10 mouse cellular contexts compared by ENCODE assay signal in genomic region chr19:40637091-40637490, GRCm38 (mm10). TPM values are rescaled to one million over a fixed set of nuclear protein-coding genes. Genes with fewer than 3 reads are reported as not detected.
DNase-seq lines count a peak whose midpoint lies in the region; ATAC-seq and TF ChIP-seq lines count a peak whose summit lies in the region.
"Had no signal": no experiment of that assay in that cellular context is flagged by ENCODE, and none has a peak within 500 bp of the region (broad histone marks: within the 10 kb centered on the region; RNA-seq: fewer than 3 reads in every experiment).

No protein-coding gene starts in this region.

- TF ChIP-seq RAD21 in CH12.LX (IDR thresholded peaks at IDR 0.05; ENCODE audit: low read depth, low read length) = no peak

- H3K9me3 ChIP-seq in CH12.LX (replicated peaks; ENCODE audit: low read length) = no peaks in the 10 kb centered on the region
- no peaks in the 10 kb centered on the region for H3K9me3 ChIP-seq in liver, postnatal 0 days (ENCODE audit: low read length)
- H3K9me3 ChIP-seq in midbrain, embryonic 16.5 days (replicated peaks; ENCODE audit: control insufficient read depth, low read length, poor library complexity, severe bottlenecking) = no peaks in the 10 kb centered on the region
- no peaks in the 10 kb centered on the region for H3K9me3 ChIP-seq in hindbrain, postnatal 0 days (ENCODE audit: low read length)
- H3K9me3 ChIP-seq: limb, embryonic 13.5 days; neural tube, embryonic 15.5 days had no signal

- dilution Hi-C loops in CH12.LX (cut with MboI; ENCODE audit: extremely low pct_ligation_motif_present, extremely low pct_unique_long_range_greater_than_20kb, low sequenced_read_pairs) = no loop called here

- peaks cover 17 to 32% of the 10 kb centered on the region in 2 experiments for H3K4me1 ChIP-seq in CH12.LX (ENCODE audit: control insufficient read depth in 1 of 2, insufficient read depth in 2 of 2)
- H3K4me1 ChIP-seq in liver, postnatal 0 days (ENCODE audit: insufficient read depth) = 0 out of 2 replicates have a peak, but pooled peaks cover 4% of the 10 kb centered on the region
- H3K4me1 ChIP-seq in midbrain, embryonic 16.5 days (ENCODE audit: control insufficient read depth, insufficient read depth, low read length) = no peaks in the 10 kb centered on the region
- H3K4me1 ChIP-seq in hindbrain, postnatal 0 days (ENCODE audit: insufficient read depth, low read length) = no peaks in the 10 kb centered on the region
- H3K4me1 ChIP-seq: limb, embryonic 13.5 days; neural tube, embryonic 15.5 days had no signal

- no peaks in the 10 kb centered on the region for H3K79me2 ChIP-seq in CH12.LX (replicated peaks; ENCODE audit: control insufficient read depth, extremely low read depth, insufficient read depth, poor library complexity, severe bottlenecking)

- intact Hi-C loops in heart, postnatal 25 days (cut with DNase I) = loop anchor here (5.0 kb wide), 1 partner anchor 40 kb away; no protein-coding TSS in a partner anchor

- H3K4me3 ChIP-seq in CH12.LX (replicated peaks in 1 of 3; ENCODE audit: low read depth in 2 of 3, low read length in 2 of 3, poor library complexity in 1 of 3) = no peak overlapping the region
- H3K4me3 ChIP-seq in liver, postnatal 0 days (ENCODE audit: low read depth, low read length) = no peak overlapping the region
- no peak overlapping the region for H3K4me3 ChIP-seq in midbrain, embryonic 16.5 days (ENCODE audit: low read depth, low read length)
- no peak overlapping the region for H3K4me3 ChIP-seq in hindbrain, postnatal 0 days (ENCODE audit: low read length)
- H3K4me3 ChIP-seq: limb, embryonic 13.5 days; neural tube, embryonic 15.5 days had no signal

- no peaks in the 10 kb centered on the region for H3K27me3 ChIP-seq in CH12.LX (replicated peaks)
- no peaks in the 10 kb centered on the region for H3K27me3 ChIP-seq in liver, postnatal 0 days (ENCODE audit: insufficient read depth, low read length)
- H3K27me3 ChIP-seq in midbrain, embryonic 16.5 days (ENCODE audit: control insufficient read depth, insufficient read depth, low read depth, low read length) = no peaks in the 10 kb centered on the region
- H3K27me3 ChIP-seq in hindbrain, postnatal 0 days (ENCODE audit: insufficient read depth, low read length) = no peaks in the 10 kb centered on the region
- H3K27me3 ChIP-seq: limb, embryonic 13.5 days; neural tube, embryonic 15.5 days had no signal

- TF ChIP-seq EP300 in CH12.LX (IDR thresholded peaks at IDR 0.05; ENCODE audit: low read length) = no peak
- no peak for TF ChIP-seq EP300 in liver, postnatal 0 days (IDR thresholded peaks at IDR 0.05; ENCODE audit: low read depth)

- H3K27ac ChIP-seq in CH12.LX (ENCODE audit: insufficient read depth, low read depth) = no peak overlapping the region
- peak overlapping the region; percentile 41; the same call in 1 of the 2 replicates for H3K27ac ChIP-seq in liver, postnatal 0 days (ENCODE audit: low read depth)
- H3K27ac ChIP-seq in midbrain, embryonic 16.5 days (ENCODE audit: low read length) = no peak overlapping the region
- no peak overlapping the region for H3K27ac ChIP-seq in hindbrain, postnatal 0 days
- H3K27ac ChIP-seq: limb, embryonic 13.5 days; neural tube, embryonic 15.5 days had no signal

- no peak overlapping the region for H3K4me2 ChIP-seq in CH12.LX (ENCODE audit: insufficient read depth, low read depth, poor library complexity, severe bottlenecking)
- H3K4me2 ChIP-seq in liver, postnatal 0 days (ENCODE audit: low read depth, low read length) = no peak overlapping the region
- no peak overlapping the region for H3K4me2 ChIP-seq in midbrain, embryonic 16.5 days (ENCODE audit: low read length)
- no peak overlapping the region for H3K4me2 ChIP-seq in hindbrain, postnatal 0 days (ENCODE audit: low read depth, low read length)
- H3K4me2 ChIP-seq: limb, embryonic 13.5 days; neural tube, embryonic 15.5 days had no signal

- no peak for ATAC-seq in liver, postnatal 0 days
- no peak for ATAC-seq in midbrain, embryonic 16.5 days
- no peak for ATAC-seq in hindbrain, postnatal 0 days

- no peak for DNase-seq in CH12.LX (ENCODE audit: extremely low read depth)
- peak; percentile 36 to 47 for DNase-seq in adrenal gland, postnatal 36 days
- DNase-seq in heart, postnatal 25 days (ENCODE audit: low spot score) = peak; percentile 45
- DNase-seq in liver, postnatal 0 days = no peak
- DNase-seq in spleen, adult 18-20 months = no peak
- no peak for DNase-seq in cerebellum, postnatal 36 days
- DNase-seq in hindbrain, postnatal 0 days (ENCODE audit: low spot score) = no peak

- TF ChIP-seq CTCF in CH12.LX (conservative IDR thresholded peaks at IDR 0.05 in 1 of 2, IDR thresholded peaks at IDR 0.05 in 1 of 2; ENCODE audit: low read depth in 2 of 2, low read length in 2 of 2) = no peak
- no peak for TF ChIP-seq CTCF in liver, postnatal 0 days (IDR thresholded peaks at IDR 0.05; ENCODE audit: low read depth)
- TF ChIP-seq CTCF in hindbrain, postnatal 0 days (IDR thresholded peaks at IDR 0.05; ENCODE audit: low read depth) = no peak

- H3K9ac ChIP-seq in CH12.LX (ENCODE audit: insufficient read depth, low read depth) = no peak overlapping the region
- no peak overlapping the region for H3K9ac ChIP-seq in liver, postnatal 0 days (replicated peaks)
- no peak overlapping the region for H3K9ac ChIP-seq in midbrain, embryonic 16.5 days (ENCODE audit: low read depth, low read length)
- no peak overlapping the region for H3K9ac ChIP-seq in hindbrain, postnatal 0 days (replicated peaks; ENCODE audit: low read length)
- H3K9ac ChIP-seq: limb, embryonic 13.5 days; neural tube, embryonic 15.5 days had no signal

- no peak for TF ChIP-seq POLR2A in CH12.LX (IDR thresholded peaks at IDR 0.05; ENCODE audit: low read depth, low read length)

- in situ Hi-C loops in CH12.LX (cut with MboI; ENCODE audit: low pct_ligation_motif_present, low pct_unique_long_range_greater_than_20kb, low sequenced_read_pairs) = no loop called here

- 26% methylated on average over 4 of the region's 4 CpGs for WGBS in liver, postnatal 0 days (ENCODE audit: insufficient replicate concordance)
- WGBS in midbrain, embryonic 16.5 days = 66% methylated on average over 4 of the region's 4 CpGs
- WGBS in hindbrain, postnatal 0 days = 60% methylated on average over 4 of the region's 4 CpGs

- H3K36me3 ChIP-seq in CH12.LX (replicated peaks in 1 of 2; ENCODE audit: control insufficient read depth in 1 of 2, insufficient read depth in 1 of 2, low read length in 1 of 2) = no peaks in the 10 kb centered on the region
- no peaks in the 10 kb centered on the region for H3K36me3 ChIP-seq in liver, postnatal 0 days (replicated peaks; ENCODE audit: insufficient read depth, low read length)
- H3K36me3 ChIP-seq in midbrain, embryonic 16.5 days (ENCODE audit: control insufficient read depth, insufficient read depth, low read length) = no peaks in the 10 kb centered on the region
- H3K36me3 ChIP-seq in hindbrain, postnatal 0 days (ENCODE audit: insufficient read depth, low read length) = no peaks in the 10 kb centered on the region
- H3K36me3 ChIP-seq: limb, embryonic 13.5 days; neural tube, embryonic 15.5 days had no signal

TF ChIP-seq in CH12.LX, 34 proteins besides CTCF, POLR2A, EP300 and RAD21:
- TF ChIP-seq PAX5 (IDR thresholded peaks at IDR 0.05; ENCODE audit: low read length) (no peak), ZNF384 (IDR thresholded peaks at IDR 0.05; ENCODE audit: low read depth, low read length) (no peak), NRF1 (IDR thresholded peaks at IDR 0.05; ENCODE audit: low read depth, low read length) (no peak), SIN3A (IDR thresholded peaks at IDR 0.05; ENCODE audit: low read length) (0 out of 2 replicates have a peak, but pooled peaks have one; percentile 8), USF2 (conservative IDR thresholded peaks at IDR 0.05; ENCODE audit: low read depth, low read length) (no peak), POLR2AphosphoS2 (IDR thresholded peaks at IDR 0.05; ENCODE audit: low read depth, low read length) (no peak)

RNA-seq across cellular contexts. Expression of gene Entpd1, which starts 24.9 kb away (rescaled TPM):
- total RNA-seq in CH12.LX (2012; rRNA removed) = 21.2 TPM in 2 replicates
- 14.7 and 15.7 TPM in 2 replicates for total RNA-seq in CH12.LX (2014; rRNA removed)
- 18.6 and 19.5 TPM in 2 replicates for polyA plus RNA-seq in CH12.LX (2012; ENCODE audit: insufficient read length, low read depth)
- total RNA-seq in adrenal gland, postnatal 36 days (2021) = 10 to 100 TPM; 20.6 to 40.8 TPM
- 10 to 100 TPM; 29.9 to 30.3 TPM for total RNA-seq in heart, postnatal 25 days (2021)
- polyA plus RNA-seq in liver, postnatal 0 days (2015; fragmentation: Nextera tagmentation; extraction: Ambion mirVana) = 5.1 and 5.7 TPM in 2 replicates
- polyA plus RNA-seq in midbrain, embryonic 16.5 days (2015; fragmentation: Nextera tagmentation; extraction: Ambion mirVana) = 8.2 and 8.6 TPM in 2 replicates
- 8.2 and 12.4 TPM in 2 replicates for total RNA-seq in hindbrain, postnatal 0 days (2014; rRNA removed)
- 6.9 and 7.2 TPM in 2 replicates for polyA plus RNA-seq in hindbrain, postnatal 0 days (2015; fragmentation: Nextera tagmentation; extraction: Ambion mirVana)

RNA-seq across cellular contexts. Expression of gene Tctn3, which starts 25.1 kb away (rescaled TPM):
- 8.4 and 9.9 TPM in 2 replicates for total RNA-seq in CH12.LX (2012; rRNA removed)
- total RNA-seq in CH12.LX (2014; rRNA removed) = 5.8 and 6.4 TPM in 2 replicates
- polyA plus RNA-seq in CH12.LX (2012; ENCODE audit: insufficient read length, low read depth) = 7.4 and 10.6 TPM in 2 replicates
- 1 to 10 TPM; 5.1 to 5.5 TPM for total RNA-seq in adrenal gland, postnatal 36 days (2021)
- total RNA-seq in heart, postnatal 25 days (2021) = 1 to 10 TPM; 6.3 to 8.9 TPM
- polyA plus RNA-seq in liver, postnatal 0 days (2015; fragmentation: Nextera tagmentation; extraction: Ambion mirVana) = 1.7 and 1.8 TPM in 2 replicates
- polyA plus RNA-seq in midbrain, embryonic 16.5 days (2015; fragmentation: Nextera tagmentation; extraction: Ambion mirVana) = 16.8 and 17.7 TPM in 2 replicates
- 32.9 and 39.4 TPM in 2 replicates for total RNA-seq in hindbrain, postnatal 0 days (2014; rRNA removed)
- 13.6 and 14.4 TPM in 2 replicates for polyA plus RNA-seq in hindbrain, postnatal 0 days (2015; fragmentation: Nextera tagmentation; extraction: Ambion mirVana)

RNA-seq across cellular contexts. Expression of gene Aldh18a1, which starts 48.8 kb away (rescaled TPM):
- total RNA-seq in CH12.LX (2012; rRNA removed) (134 and 193 TPM in 2 replicates), CH12.LX (2014; rRNA removed) (101 and 104 TPM in 2 replicates)
- 92.2 and 120 TPM in 2 replicates for polyA plus RNA-seq in CH12.LX (2012; ENCODE audit: insufficient read length, low read depth)
- total RNA-seq in adrenal gland, postnatal 36 days (2021) = 10 to 100 TPM; 19.2 to 35.1 TPM
- 1 to 10 TPM; 7.0 to 7.3 TPM for total RNA-seq in heart, postnatal 25 days (2021)
- 8.1 and 9.1 TPM in 2 replicates for polyA plus RNA-seq in liver, postnatal 0 days (2015; fragmentation: Nextera tagmentation; extraction: Ambion mirVana)
- 58.4 and 59.2 TPM in 2 replicates for polyA plus RNA-seq in midbrain, embryonic 16.5 days (2015; fragmentation: Nextera tagmentation; extraction: Ambion mirVana)
- total RNA-seq in hindbrain, postnatal 0 days (2014; rRNA removed) = 57.0 and 57.7 TPM in 2 replicates
- polyA plus RNA-seq in hindbrain, postnatal 0 days (2015; fragmentation: Nextera tagmentation; extraction: Ambion mirVana) = 32.5 and 33.0 TPM in 2 replicates

Comparison
In these comparisons a context has a peak if more than half of its experiments do, and no peak if none do; other contexts are left out.
1. DNase-seq: peak in adrenal gland, postnatal 36 days (2 of 2) and heart, postnatal 25 days (single experiment); none in CH12.LX (single experiment), liver, postnatal 0 days (single experiment), spleen, adult 18-20 months (0 of 2), cerebellum, postnatal 36 days (0 of 2) and hindbrain, postnatal 0 days (single experiment).